Mouse (Mus musculus) left cerebral cortex, postnatal 14 days (tissue): ENCODE results near the gene Slc51a. TPM values are rescaled to one million over a fixed set of nuclear protein-coding genes. Genes with fewer than 3 reads are reported as not detected.
"Not testable (repeated sequence)": the region's sequence is repeated elsewhere in the genome, so short reads cannot be mapped to it uniquely, and the experiment has no call there.

Source experiments
- DNase-seq, 2 experiments: peaks; one replicate each; pipeline ENCODE4 v3.0.0; 2021 to 2022; ENCODE audit warnings: low spot score in 2 of 2, mixed read lengths in 1 of 2
- intact Hi-C: fragments of 180-260 bp; cut with DNase I; formaldehyde crosslinking; loops from one replicate; pipeline ENCODE4 v1.15.1; 2025
- total RNA-seq, 2 experiments: library from RNA; stranded (reverse); gene quantifications; 2 replicates each; pipeline ENCODE4 v1.2.3; 2021

Gene Slc51a
- total RNA-seq, 2 experiments from 2014 or later, result not detected

DNA sequence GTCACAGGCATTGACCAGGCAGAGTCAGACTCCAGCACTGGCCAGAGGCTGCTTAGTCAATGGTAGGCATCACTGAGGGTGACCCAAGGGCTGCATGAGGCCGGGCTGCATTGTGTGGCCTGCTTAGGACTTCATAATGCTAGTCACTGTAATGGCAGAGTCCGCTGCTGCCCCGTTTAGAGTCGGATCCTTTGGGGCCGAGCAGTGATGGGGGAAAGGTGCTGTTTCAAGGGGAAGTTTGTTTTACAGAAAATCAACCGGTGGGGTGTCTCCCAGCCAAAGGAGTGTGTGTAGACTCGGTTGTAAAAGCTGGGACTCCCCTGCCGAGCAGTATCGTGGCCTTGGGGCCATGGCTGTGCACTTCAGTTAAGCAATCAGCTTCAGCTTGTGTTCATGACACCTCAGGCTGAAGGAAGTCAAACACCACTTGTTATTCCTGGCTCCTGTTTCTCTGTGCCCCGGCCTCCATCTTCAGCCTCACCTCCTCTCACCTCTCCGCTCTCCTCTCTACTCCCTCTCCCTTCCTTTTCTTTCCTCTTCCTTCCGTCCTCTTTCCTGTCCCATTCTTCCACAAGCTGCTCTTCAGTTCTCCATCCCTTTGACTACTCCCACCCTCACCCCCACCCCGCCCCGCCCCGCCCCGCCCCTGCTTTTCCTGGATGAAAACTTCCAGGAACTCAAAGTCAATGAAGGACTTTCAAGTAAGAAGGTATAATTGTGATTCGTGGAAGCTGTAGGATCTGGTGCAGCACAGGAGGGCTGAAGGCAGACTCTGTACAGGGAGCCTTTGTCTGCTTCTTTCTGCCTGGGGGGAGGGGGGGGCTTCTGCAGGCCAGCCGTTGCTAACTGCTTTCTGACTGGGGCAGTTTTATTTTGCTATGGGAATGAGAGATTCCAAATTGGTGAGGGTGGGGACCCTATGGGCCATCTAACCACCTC lies 23.0 kb upstream of the Slc51a start:
- intact Hi-C loops, result no loop called here
- DNase-seq, result no peak

DNA sequence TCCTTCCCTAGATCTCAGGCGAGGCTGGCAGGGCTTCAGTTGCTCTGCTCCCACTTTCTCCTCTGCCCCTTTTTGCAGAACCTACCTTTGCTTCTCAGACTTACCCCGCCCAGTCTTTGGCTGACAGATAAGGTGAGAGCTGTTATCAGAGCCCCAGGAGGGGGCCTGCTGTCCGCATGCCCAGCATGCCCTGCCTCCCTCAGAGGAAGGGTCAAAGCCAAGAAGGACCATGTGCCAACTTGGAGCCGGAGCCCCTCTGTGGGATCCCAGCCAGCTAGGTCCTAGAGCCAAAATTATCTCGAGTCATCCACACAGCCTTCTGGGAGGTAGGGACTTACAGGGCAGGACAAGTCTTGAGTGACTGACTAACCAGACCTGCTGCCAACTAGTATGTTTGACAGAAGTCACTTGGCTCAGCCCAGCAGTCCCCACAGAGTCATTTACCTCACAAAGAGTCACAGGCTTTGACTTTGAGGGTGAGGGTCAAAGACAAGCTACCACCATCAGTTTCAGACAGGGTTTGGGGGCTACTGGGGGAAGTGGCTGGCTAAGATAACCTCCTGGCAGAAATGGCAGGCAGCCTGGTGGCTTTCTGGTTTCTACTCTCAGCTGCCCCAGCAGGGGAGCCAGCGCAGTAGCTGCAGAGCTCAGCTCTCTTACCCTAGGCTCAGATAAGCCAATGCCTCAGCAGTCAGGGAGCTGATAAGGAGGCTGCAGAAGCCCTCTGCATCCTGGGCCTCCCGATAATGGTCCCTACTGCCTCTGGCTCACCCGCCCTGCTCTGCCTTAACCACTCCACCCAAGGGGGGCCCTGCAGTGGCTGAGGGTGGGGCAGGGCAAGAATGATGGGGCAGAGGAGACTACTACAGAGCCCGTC lies 21.6 kb upstream of the Slc51a start:
- no peak for DNase-seq
- intact Hi-C loops, result loop anchor here (5.0 kb wide), 1 partner anchor 178 kb away; no protein-coding TSS in a partner anchor

- DNase-seq, result no peak
- intact Hi-C loops, result loop anchor here (5.0 kb wide), 1 partner anchor 179 kb away; no protein-coding TSS in a partner anchor
Measured at GRCm38 (mm10) chr16:32508506-32509065, 20.9 kb upstream of the Slc51a start.

DNA sequence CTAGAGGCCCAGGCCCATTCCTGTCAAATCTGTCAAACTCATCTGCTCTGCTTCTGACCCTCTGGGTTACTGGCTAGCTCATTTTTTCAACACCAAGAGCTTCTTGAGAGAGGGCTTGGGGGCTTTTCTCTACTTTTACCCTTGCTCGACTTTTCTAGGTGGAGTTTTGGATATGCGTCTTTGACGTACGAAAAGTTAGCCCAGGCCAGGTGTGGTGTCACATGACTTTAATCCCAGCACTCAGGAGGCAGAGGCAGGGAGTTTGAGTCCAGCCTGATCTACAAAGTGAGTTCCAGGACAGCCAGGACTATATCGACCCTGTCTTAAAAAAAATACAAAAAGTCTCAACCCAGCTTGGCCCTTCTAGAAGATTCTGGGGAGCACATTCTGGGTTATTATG lies 20.4 kb upstream of the Slc51a start:
- intact Hi-C loops, result loop anchor here (5.0 kb wide), 1 partner anchor 179 kb away; no protein-coding TSS in a partner anchor
- no peak for DNase-seq

DNA sequence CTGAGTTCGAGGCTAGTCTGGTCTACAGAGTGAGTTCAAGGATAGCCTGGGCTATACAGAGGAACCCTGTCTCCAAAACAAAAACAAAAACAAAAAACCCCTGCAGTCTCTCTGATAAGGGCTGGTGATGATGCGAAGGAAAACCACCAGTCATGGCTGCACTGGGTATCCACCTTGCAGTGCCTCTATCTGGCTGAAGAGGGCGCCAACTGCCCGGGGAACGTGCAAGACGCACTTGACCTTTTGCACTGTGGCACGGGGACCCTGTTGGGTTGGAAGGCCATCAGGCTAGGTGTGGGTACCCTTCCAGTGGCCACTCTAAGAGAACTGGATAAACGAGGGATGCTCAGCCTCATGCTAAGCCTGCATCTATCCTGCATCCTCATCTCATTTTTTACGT lies 19.7 kb upstream of the Slc51a start:
- intact Hi-C loops, result loop anchor here (2.0 to 5.0 kb wide), 2 partner anchors 101 to 180 kb away; partner anchors contain the start of gene Tfrc
- DNase-seq, result peak in 1 of 2 experiments; percentile 70

DNA sequence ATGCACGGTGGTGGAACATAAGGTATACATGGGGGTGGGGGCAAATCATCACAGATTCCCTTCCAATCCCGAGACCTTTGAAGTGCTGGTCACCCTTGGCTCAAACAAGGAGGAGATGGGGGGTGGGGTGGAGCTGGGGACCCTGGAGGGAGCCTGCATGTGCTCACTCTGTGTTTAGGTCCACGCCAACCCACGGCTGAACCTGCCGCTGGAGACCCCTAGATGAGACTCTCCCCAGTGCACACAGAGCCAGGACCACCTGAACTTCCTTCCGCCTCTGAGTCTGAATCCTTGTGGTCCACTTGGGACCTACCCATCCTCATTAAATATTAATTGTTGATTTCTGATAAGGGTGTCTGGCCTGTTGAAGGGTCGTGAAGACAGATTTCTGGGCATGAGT lies 19.2 kb upstream of the Slc51a start:
- DNase-seq, result no peak
- intact Hi-C loops, result loop anchor here (2.0 to 5.0 kb wide), 2 partner anchors 102 to 180 kb away; partner anchors contain the start of gene Tfrc

DNA sequence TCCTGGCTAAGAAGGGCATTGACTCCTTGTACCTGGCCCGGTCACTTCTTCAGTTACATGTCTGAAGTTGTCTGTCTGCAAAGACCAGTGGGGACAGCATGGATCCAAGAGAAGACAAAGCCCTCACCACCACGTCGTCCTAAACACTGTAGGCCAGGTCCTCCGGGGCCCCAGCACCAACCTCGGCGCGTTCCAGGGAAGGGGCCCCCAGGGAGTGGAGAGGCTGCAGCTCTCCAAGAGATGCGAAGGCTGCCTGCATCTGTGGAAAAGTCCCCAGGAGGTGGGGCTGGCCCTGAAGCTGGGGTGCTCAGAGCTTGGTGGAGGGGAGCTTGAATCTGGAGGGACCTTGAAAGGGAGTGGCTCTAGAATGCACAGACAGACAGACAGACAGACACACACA lies 18.6 kb upstream of the Slc51a start:
- DNase-seq, result no peak
- intact Hi-C loops, result loop anchor here (2.0 to 5.0 kb wide), 2 partner anchors 103 to 181 kb away; partner anchors contain the start of gene Tfrc

- intact Hi-C loops, result no loop called here
- no peak for DNase-seq
Measured at GRCm38 (mm10) chr16:32503633-32504032, 16.0 kb upstream of the Slc51a start.

DNA sequence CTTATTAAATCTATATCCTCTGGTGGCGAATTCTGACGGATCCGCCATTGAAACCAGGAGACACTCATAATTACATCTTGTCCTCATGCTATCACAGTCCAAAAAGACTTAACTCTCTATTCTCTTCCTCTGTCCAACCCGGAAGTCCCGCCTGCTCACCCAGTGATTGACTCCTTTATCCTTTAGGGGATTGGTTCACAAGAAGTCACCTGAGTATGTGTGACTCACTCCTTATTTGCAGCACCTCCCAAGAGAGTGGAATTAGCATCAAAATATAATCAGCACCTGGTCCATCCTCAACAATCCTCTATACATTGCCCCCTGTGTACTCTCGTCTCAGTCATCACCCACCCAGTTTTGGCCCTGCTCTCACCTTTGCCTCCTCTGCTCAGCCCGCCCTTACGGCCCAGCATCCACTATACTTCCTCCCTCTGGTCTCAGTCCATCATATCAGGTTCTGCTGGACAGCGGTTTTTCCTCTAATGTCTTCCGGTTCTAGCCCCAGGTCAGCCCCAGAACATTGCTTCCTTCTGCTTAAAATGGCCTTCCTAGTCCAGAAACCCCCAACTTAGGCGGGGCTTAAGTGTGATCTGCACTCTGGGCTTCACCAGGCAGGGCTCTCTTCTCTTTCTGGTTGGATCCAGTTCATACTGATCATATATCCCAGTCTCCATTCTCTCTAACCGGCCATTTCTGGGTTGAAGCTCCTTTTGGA lies 15.1 kb upstream of the Slc51a start:
- intact Hi-C loops, result no loop called here
- DNase-seq, result no peak

DNA sequence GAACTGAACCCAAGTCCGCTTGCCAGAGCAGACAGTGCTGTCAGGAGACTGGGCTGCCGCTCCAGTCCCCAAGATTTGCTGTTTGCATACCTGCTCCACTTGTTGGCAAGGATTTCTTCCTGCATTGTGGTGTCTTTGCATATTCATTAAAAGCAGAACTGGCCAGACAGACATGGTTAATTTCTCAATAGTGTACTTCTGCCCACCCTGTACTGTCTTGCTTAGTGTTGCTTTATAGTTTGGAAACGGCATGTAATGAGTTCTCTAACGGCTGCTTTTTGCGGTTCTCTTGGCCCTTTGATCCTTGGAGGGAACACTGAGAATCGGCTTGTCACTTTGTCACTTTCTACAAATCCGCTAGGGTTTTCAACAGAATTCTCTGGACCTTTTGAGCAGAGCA lies 13.8 kb upstream of the Slc51a start:
- DNase-seq, result no peak
- intact Hi-C loops, result no loop called here

DNA sequence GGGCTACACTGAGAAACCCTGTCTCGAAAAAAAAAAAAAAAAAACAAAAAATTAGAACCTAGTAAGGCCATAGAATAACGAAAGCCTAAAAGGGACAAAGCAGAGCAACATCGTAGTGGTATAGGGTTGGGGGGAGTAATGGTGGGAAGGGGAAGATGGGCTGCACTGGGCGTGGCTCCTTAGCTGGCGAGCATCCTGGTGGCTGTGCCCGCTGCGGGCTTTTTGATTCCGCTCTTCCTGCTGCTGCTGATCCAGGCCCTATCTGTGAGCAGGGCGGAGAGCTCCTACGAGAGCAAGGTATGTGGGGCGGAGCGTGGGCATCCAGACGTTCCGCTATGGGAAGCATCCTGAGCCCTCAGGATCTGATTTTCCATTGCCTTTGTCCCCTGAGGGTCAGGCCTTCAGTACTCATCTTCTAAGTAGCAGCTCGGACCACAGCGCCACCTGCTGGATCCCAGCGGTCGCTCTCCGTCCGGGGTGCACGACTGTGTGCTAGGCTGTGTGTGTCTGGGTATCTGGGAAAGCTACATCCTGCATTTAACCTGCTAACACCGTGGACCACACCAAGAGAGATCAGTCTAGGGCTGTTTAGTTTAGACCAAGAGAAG lies 11.9 kb upstream of the Slc51a start:
- peak; percentile 85 to 89 for DNase-seq
- intact Hi-C loops, result no loop called here

- DNase-seq, result no peak
- intact Hi-C loops, result no loop called here
Measured at GRCm38 (mm10) chr16:32498996-32499395, 11.3 kb upstream of the Slc51a start.

- intact Hi-C loops, result no loop called here
- DNase-seq, result no peak
Measured at GRCm38 (mm10) chr16:32495965-32496364, 8.3 kb upstream of the Slc51a start, which contains the start of gene Zdhhc19. Gene Zdhhc19 (plus strand): TSS chr16:32496265.

DNA sequence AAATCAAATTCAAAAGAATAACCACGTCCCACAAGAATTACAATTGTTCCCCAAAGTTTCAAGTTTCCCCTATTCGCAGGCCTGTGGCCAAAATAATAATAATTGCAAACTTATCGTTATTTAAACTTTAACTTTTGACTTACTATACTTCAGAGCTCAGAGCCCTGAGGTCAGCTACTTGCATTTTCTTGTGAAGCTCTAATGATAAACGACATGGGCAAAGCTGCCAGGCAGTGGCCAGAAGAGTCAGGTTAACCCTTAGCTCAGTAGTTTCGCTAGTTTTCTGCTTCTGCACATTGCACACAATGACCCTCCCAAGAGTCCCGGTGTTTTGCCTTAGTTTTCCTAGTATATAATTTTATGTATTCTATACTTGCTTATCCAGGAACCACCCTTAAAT lies 6.7 kb upstream of the Slc51a start:
- intact Hi-C loops, DNase-seq: not testable (repeated sequence)

- intact Hi-C loops, result no loop called here
- DNase-seq, result no peak
Measured at GRCm38 (mm10) chr16:32488939-32489338, 1.3 kb upstream of the Slc51a start.

GRCm38 (mm10) chr16:32486046-32486445 lies 1.6 kb downstream of the Slc51a start:
- intact Hi-C loops, result no loop called here

DNA sequence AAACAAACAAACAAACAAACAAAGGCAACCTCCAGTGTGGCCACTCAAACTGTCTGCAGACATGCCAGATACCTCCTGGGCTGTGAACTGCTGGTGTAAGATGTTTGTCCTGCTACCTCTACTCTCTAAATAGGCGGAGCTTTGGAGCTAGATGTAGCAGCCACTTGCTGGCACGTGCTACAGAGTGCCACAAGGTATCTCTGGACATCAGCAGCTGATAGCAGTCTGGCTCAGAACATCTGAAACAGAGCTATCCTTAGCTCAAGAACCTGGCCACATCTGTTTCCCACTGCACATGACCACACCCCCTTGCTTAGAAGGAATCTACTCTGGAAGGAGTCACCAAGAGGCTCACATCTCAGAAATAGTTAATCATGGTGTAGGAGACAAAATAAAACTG lies 2.5 kb downstream of the Slc51a start:
- no peak for DNase-seq

More at GRCm38 (mm10) chr16:32486046-32486445, 1.6 kb downstream of the Slc51a start:
- DNase-seq, result no peak

GRCm38 (mm10) chr16:32484431-32484871 lies 3.2 kb downstream of the Slc51a start:
- intact Hi-C loops, result no loop called here
- DNase-seq, result no peak

More for the DNA sequence above, 2.5 kb downstream of the Slc51a start:
- intact Hi-C loops, result no loop called here
